Mouse (Mus musculus) left cerebral cortex, postnatal 25 days (tissue): Measurements from ENCODE around the gene Klrk1. TPM values are rescaled to one million over a fixed set of nuclear protein-coding genes. Genes with fewer than 3 reads are reported as not detected.
"Not testable (repeated sequence)": the region's sequence is repeated elsewhere in the genome, so short reads cannot be mapped to it uniquely, and the experiment has no call there.

Experiments
- DNase-seq, 2 experiments: peaks; one replicate each; pipeline ENCODE4 v3.0.0; 2022; ENCODE audit warnings: low spot score in 2 of 2, mixed read lengths in 1 of 2
- intact Hi-C: fragments of 180-260 bp; cut with DNase I; formaldehyde crosslinking; loops from one replicate; pipeline ENCODE4 v1.15.1; 2025
- total RNA-seq, 2 experiments: library from RNA; stranded (reverse); gene quantifications; 2 replicates each; pipeline ENCODE4 v1.2.3; 2021

Klrk1 gene
- not detected for total RNA-seq

- intact Hi-C loops = no loop called here
- DNase-seq = no peak
Observed at GRCm38 (mm10) chr6:129623735-129624134, at the start of gene Klrk1. Gene Klrk1, minus strand, starts transcription at chr6:129623864.

DNA sequence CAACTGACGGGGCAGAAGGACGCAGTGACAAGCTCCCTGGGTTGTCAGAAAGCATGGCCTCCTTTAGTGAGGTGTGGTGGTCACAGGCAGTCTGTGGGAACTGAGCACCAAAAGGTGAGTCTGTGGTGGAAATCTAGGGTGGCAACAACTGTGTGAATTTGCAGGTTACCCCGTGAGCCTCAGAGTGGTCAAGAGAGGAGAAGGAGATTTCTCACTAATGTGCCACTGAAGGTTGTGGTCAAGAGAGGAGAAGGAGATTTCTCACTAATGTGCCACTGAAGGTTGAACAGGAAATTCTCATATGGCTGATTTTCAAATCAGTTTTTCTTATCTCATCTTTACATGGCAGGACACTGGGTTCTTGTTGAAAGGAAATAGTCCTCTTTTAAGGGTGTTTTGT is 37.6 kb upstream of the Klrk1 start:
- DNase-seq, intact Hi-C loops: not testable (repeated sequence)

GRCm38 (mm10) chr6:129660589-129660988 is 36.9 kb upstream of the Klrk1 start, which contains the start of gene Klrc2:
Gene Klrc2, minus strand, starts transcription at chr6:129660689.
- DNase-seq, intact Hi-C loops: not testable (repeated sequence)

GRCm38 (mm10) chr6:129644054-129644453 is 20.4 kb upstream of the Klrk1 start:
- DNase-seq, intact Hi-C loops: not testable (repeated sequence)

DNA sequence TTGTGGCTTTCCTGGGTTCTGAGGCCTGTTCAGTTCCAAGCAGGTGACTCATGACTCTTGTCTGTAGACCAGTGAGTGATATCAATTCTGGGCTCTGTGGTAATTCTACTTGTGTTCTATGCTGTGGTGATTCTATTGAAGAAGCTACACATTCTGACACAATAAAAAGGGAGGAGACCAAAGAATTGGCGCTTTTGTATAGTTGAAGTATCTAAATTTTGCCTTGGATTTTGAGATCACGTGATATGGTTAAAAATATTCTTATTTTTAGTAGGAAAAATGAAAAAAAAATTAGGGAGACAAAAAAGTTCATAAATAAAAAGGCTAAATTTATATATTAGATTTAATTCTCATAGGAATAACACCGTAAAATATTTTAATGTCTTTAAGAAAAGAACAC is 19.6 kb upstream of the Klrk1 start, which contains the start of gene Klrc3:
Gene Klrc3 (minus strand): TSS at position 101 of the 400 bp plus-strand sequence.
- DNase-seq, intact Hi-C loops: not testable (repeated sequence)

- DNase-seq, intact Hi-C loops: not testable (repeated sequence)
Observed at GRCm38 (mm10) chr6:129631046-129631445, 7.4 kb upstream of the Klrk1 start.

DNA sequence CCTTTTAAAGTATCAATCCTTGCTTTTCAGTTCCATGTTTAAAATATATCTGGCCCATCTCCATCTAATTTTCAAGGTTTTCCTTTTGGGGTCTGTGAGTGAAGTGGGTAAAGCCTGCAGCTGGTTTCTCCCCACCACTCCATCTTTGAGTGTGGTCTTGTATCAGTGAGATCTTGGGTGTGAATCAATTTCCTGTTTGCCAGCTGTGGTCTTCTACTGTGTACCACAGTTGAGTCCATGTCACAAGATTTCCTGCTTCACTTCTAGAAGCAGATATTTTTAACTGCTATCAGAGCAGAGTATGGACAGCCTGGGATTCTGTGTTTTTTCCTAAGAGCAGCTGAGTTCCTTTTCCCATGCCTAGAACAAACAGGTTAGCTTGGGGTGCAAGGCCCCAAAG is 15.3 kb downstream of the Klrk1 start:
- DNase-seq = no peak
- intact Hi-C loops = no loop called here

GRCm38 (mm10) chr6:129591508-129591907 is 32.2 kb downstream of the Klrk1 start, which contains the start of gene Klrd1:
Gene Klrd1, plus strand, starts transcription at chr6:129591782.
- no peak for DNase-seq
- intact Hi-C loops = no loop called here

DNA sequence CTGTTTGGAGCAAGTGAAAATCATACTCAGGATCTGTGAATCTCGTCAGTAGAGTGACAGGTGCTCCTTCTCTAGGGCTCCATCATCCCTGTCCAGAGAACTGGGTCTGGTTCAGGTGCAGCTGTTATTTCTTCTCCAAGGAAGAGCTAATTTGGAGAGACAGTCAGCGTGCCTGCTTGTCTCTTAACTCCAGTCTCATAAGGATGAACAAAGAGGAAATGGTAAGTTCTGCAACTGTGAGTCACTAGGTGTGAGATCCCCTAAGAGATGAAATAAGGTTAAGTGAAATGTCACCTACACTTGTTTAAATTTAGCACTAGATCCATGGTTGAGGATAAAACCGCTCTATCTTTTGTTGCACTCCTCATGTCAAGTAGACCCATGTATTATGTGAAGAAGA is 40.6 kb downstream of the Klrk1 start:
- DNase-seq = no peak
- intact Hi-C loops = no loop called here

GRCm38 (mm10) chr6:129581896-129582295 is 41.8 kb downstream of the Klrk1 start:
- no peak for DNase-seq
- intact Hi-C loops = no loop called here

DNA sequence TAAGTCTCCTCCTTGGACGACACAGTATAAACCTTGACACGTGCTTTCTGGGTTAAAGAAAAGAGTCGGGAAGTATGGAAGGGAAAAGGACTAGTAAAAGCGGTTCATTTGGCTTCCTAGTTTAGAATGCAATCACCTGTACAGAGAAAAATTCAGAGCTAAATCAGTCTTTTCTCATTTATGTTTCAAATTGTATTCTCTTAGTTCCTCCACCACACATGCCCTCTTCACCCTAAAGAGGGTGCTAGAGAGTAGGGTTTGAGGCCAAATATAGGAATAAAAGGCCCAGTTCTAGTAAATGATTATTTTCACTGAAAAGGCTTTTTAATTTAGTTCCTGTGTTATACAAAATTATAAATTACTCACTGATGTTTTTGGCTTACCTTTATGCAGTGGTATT is 42.4 kb downstream of the Klrk1 start:
- DNase-seq = no peak
- intact Hi-C loops = no loop called here

- intact Hi-C loops = loop anchor here (5.0 to 10.0 kb wide), 2 partner anchors 1717 to 1775 kb away; partner anchors contain the start of genes Magohb and Styk1
Observed at GRCm38 (mm10) chr6:129577605-129578004, 46.1 kb downstream of the Klrk1 start, which contains the start of gene Klre1. Gene Klre1, plus strand, starts transcription at chr6:129577905.

GRCm38 (mm10) chr6:129575315-129575714 is 48.3 kb downstream of the Klrk1 start:
- intact Hi-C loops = loop anchor here (5.0 to 10.0 kb wide), 2 partner anchors 1719 to 1777 kb away; partner anchors contain the start of genes Magohb and Styk1
- DNase-seq = no peak

More at GRCm38 (mm10) chr6:129577605-129578004, 46.1 kb downstream of the Klrk1 start, which contains the start of gene Klre1:
- DNase-seq = no peak

DNA sequence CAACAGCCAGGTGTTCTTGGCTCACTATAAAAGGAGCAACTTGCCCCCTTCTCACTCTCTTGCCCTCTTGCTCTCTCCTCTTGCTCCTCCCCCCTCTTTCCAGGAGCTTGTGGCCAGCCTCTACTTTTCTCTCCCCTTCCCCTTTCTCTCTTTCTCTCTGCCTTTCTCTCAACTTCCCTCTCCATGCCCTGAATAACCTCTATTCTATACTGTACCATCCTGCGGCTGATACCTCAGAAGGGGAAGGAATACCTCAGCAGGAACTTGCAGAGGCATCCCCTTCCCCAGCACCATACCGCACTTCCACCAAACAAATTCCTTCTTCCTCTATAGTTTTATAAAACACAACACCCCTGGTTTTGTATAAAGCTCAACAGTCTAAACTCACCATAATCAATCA is 58.4 kb downstream of the Klrk1 start:
- DNase-seq = no peak
- intact Hi-C loops = no loop called here

Other genes with a start within 250 kb of the Klrk1 start
- not detected for gene Clec12b, start 238.0 kb downstream of the Klrk1 start, total RNA-seq
- not detected for gene Clec1b, start 226.6 kb downstream of the Klrk1 start, total RNA-seq
- gene Clec9a, start 215.0 kb downstream of the Klrk1 start, total RNA-seq = not detected
- under 1 TPM; 0.66 to 0.85 TPM for gene Clec1a, start 171.9 kb downstream of the Klrk1 start, total RNA-seq
- gene Olr1, start 116.7 kb downstream of the Klrk1 start, total RNA-seq = not detected
- gene Tmem52b, start 111.3 kb downstream of the Klrk1 start, total RNA-seq = not detected
- 100 to 1,000 TPM; 690 to 697 TPM for gene Gabarapl1, start 90.7 kb downstream of the Klrk1 start, total RNA-seq
- not detected for gene Klre1, start 46.0 kb downstream of the Klrk1 start, total RNA-seq
- gene Klrd1, start 32.1 kb downstream of the Klrk1 start, total RNA-seq = not detected
- gene Klrc3, start 19.5 kb upstream of the Klrk1 start, total RNA-seq = not detected
- not detected for gene Klrc2, start 36.8 kb upstream of the Klrk1 start, total RNA-seq
- not detected for gene Klrc1, start 55.1 kb upstream of the Klrk1 start, total RNA-seq
- not detected for gene Klri1, start 93.3 kb upstream of the Klrk1 start, total RNA-seq
- not detected for gene Klri2, start 116.6 kb upstream of the Klrk1 start, total RNA-seq
- not detected for gene Gm156, start 160.4 kb upstream of the Klrk1 start, total RNA-seq
- gene Gm17631, start 238.8 kb upstream of the Klrk1 start, total RNA-seq = not detected